Mouse (Mus musculus): ENCODE results near the gene Zscan20.

Zscan20 gene

DNA sequence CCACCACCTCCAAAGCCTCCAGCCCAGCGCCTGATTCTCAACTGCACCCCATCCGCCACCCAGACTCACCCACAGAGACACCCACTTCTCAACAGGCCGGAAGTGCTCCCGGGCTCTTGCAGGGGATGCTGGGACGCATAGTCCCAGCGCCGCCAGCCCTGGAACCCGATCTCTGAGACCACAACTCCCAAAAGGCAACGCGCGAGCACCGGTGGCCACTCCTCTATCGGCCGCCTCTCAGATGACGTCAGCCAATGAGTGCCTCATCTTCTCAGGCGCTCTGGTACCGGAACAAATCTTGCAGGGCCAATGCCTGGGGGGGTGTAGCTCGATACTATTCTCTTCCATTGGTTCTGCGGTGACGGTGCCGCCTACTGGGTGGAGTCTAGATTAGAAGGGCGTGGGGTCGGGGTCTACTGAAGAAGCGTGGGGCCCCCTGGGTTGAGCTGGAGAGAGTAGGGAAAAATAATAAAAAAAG is at the start of gene Zscan20:
Zscan20 (minus strand) TSS at position 174 of the 478 bp plus-strand sequence.
- DNase-seq (ENCODE audit: low read depth, low spot score), result peak; percentile 89

DNA sequence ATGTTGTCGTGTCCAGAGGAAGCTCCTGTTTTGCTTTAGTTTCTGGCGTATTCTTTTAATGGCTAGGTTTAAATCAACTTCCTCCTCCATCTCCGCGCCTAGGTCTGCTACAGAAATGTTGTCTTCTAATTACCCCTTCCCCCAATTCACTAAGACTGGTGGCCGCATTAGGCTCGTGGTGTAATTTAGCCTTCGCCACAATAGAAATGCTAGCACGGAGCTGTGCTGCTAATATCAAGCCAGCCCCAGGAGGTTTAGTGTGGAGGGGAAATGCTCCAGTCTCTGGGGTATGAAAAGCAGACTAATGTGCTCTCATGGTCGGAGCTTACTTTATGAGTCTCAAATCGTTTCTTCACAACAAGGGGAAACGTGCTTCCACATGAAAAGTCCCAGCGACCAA is 45.5 kb upstream of the Zscan20 start:
- DNase-seq (ENCODE audit: low read depth, low spot score), result no peak

DNA sequence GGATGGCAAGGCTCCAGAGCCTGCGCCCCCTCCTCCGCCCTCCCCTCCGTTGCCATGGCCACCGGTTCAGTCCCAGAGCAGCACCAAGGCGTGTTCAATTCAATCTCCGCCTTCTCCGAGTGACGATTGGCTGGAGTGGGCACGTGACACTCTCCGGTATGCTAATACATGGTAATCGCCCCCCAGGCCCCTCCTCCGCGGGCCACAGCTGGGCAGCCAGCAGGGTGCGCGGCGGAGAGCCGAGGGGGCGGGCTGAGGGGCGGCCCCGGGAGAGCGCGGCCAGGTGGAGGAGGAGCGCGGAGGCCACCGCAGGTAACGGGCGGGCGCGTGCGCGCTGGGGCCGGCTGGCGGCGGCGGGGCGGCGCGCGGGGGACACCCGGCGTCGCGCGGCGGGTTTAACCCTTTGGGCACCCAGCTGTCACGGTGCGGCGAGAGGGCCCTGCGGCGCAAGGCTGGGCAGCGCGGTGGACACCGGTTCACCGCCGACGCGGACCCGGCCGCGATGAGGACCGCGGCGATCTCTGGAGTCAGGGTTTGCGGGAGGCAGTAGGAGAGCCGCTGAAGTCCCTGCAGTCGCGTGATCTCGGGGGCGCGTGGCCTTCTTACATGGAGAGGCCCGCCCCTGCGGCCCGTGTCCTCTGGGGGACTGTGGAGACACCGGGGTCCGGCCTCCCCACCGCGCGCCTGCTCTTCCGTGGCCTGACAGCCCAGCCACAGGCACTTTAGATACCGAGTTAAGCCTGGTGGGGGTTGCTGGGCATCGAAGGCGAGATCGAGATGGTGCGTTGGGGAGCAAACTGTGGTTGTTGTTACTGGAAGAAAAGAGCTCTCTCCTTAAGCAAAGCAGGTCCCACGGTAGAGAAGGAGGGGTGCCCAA is 44.8 kb upstream of the Zscan20 start, which contains the start of gene Phc2:
Phc2 (plus strand) TSS at position 198 of the 877 bp plus-strand sequence.
- peak; percentile 84 for DNase-seq (ENCODE audit: low read depth, low spot score)

DNA sequence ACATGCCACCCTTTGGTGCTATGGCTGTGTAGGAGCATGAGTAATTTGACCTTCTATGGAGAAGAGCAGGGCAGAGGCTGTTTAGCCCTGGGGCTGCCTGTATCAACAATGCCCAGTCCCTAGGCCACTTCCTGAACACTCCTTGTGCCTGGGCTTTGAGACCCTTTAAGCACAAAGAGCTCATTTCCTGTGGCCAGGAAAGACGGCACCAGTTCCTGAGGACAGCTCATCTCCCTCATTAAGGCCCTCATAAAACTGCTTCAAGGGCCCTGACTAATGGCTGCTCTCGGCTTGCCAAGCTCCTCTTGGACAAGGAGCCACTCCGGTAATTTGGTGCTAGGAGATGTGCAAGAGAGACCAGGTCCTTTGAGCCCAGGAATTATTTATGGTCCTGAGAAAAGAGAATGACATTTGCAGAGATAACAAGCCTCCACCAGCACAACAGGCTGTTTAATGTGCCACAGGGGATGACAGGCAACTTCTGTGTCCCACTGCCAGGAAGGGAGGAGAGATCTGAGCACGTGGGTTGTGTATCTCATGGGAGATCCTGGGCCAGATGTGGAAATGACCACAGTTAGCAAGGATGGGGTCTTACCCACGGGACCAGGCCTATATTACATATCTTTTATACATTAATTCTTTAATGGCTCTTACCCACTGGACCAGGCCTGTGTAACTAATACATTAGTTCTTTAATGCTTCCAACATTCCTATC is 42.8 kb upstream of the Zscan20 start:
- no peak for DNase-seq (ENCODE audit: low read depth, low spot score)

DNA sequence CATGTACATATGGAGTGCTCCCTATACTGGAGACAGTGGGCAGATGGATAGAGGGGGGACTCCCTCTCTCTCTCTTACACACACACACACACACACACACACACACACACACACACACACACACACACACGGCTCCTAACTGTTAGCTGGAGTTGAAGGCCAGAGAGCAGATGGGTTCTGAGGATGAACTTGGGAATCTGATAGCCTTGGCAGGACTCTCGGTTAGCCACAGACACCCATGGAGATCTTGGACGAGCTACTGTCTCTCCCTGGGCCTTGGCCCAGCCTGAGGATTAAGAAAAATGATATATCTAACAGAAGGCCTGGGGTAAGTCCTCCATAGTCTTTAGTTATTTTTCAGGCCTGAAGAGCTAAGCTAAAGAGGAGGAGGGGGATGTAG is 41.6 kb upstream of the Zscan20 start:
- no peak for DNase-seq (ENCODE audit: low read depth, low spot score)

DNA sequence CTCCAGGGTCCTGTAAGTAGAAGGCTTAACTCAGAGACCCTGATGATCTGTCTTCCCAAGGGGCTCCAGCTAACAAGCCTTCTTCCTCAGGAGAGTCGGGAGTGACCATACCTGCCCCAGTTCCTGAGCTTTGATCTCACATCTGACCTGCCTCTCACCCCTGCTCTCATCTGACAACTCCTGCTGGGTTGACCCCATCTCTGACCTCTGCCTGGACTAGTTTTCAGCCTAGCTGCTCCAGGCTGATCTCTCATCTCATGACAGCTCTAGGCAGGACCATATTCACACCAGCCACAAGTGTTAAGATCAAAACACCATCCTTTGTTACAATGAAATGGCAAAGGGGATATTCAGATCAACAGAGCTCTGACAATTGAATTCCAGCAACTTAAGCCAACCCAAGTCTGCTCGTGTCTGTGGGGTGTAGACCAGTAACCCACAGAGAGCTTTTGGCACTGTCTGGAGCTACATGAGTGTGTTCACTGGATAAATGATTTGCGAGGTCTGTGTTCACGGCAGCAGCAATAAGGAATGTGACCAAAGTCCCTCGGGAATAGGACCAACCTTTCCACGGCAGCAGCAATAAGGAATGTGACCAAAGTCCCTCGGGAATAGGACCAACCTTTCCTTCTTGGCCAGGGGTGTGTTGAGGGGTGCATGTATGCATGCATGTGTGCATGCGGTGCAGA is 38.8 kb upstream of the Zscan20 start:
- no peak for DNase-seq (ENCODE audit: low read depth, low spot score)

DNA sequence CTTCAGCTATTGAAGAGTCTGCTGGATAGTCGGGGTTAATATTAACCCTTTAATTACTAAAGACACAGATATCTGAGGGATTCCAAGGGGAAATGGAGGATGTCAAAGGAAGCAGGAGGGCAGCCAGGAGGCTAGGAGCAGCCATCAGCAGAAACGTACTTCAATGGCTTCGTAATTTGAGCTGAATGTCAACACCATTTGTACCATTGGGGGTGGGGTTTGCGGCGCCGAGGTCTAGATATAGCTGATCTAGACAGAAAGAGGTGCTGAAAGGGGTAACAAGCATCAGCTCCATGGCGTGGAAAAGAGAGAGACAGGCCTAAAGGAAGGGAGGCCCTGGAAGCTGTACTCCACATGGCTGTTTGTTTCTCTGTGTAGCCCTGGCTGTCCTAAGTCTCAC is 36.9 kb upstream of the Zscan20 start:
- DNase-seq (ENCODE audit: low read depth, low spot score), result no peak

DNA sequence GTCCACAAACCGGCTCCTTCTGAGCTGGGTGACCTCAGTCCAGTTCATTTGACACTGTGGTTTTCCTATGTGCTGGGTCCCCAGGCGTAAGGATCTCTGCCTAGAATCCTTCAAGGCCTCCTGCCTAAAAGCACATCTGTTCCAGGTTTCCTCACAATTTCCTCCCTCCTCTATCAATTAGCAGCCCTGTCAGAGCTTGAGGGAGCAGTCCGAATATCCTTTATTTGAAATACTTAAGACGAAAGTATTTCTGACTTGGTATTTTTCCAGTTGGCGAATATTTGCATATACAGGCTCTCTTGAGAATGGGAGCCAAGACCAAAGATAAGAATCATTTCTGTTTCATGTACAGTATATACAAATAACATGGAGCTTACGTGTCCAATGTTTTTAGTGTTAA is 36.0 kb upstream of the Zscan20 start:
- DNase-seq (ENCODE audit: low read depth, low spot score), result no peak

DNA sequence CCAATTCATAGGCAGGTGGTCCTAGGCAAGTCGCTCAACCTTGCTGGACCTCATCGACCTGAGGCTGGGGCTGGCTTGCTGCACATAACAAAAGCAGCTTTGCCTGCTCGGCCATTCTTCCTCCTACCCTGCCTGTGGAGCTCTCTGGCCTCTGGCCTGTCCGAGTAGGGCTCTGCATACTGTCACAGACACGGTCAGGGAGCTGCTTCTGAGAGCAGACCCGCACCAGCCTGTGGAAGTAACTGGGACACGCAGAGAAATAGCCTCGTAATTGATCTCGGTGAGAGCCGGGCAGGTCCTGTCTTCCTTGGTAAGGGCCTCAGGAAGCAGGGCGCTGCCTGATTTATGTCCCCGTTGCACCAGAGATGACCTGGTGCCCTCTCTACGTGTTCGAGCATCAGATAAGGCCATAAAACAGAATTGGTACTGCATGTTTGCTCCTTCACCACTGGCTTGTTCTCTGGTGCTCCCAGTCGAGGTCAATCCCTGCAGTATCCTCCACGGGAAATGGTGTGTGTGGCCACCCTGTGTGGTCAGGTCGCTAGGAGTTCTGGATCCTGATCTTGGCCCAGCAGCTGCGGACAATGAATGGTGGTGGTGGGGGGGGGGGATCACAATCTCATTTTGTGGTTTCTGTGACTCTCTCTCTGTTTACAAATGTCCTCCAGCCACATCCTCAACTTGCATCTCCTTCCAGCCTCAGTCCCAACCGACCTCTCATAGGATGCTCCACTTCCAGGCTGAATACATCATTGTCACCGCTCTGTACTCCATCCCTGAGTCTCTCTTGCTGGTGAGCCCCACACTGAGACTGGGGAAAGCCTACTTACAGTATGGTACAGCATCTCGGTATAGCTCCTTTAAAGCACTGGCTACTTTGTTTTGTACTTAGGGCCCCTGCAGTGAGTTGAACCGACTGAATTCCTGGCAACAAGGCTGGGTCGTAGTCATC is 32.1 kb upstream of the Zscan20 start:
- DNase-seq (ENCODE audit: low read depth, low spot score), result no peak

DNA sequence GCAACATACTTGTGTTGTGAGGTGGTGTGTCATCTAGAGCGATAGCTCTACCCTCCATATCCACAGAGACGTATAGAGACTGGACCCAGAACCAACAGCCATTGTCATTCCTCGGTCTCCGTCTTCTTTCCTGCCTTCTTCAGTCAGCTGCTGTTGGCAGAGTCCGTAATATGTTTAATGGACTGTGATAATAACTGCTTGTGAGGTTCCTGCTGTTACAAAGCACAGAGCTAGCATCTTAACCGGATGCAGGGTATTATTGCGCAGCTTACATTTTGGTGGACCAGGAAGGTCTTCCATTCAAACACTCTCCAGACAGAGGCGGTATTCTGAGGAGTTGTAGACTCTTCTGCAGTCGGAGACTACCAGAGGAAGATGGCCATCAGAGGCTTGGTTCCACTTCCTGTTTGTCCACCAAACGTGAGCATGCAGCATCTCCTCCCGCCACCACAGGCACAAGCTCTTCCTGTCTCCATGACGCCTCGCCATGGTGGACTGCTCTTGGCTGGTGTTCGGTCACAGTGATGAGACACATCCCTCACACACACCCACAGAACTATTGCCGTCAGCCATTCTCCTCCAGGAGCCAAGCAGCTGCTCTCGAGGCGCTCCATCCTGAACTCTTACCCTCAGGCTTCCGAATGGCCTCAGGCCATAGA is 28.5 kb upstream of the Zscan20 start:
- no peak for DNase-seq (ENCODE audit: low read depth, low spot score)

DNA sequence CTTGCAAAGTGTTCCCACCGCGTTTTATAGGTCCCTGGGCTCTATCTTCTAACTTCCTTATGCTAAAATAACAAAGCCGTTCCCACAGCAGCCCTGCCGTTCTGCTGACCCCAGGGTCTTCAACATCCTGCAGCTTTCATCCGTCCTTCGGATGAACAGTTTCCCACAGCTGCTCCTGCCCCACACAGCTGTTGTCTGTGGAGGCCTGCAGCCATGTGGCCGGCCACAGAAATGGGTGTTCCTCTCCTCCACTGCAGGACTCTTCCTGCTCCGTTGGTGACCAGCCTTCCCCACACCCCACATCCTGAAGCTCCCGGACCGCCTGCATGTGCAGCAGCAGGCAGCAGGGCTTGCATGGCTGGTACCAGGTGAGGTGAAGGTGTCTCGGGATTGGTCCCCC is 27.4 kb upstream of the Zscan20 start:
- no peak for DNase-seq (ENCODE audit: low read depth, low spot score)

DNA sequence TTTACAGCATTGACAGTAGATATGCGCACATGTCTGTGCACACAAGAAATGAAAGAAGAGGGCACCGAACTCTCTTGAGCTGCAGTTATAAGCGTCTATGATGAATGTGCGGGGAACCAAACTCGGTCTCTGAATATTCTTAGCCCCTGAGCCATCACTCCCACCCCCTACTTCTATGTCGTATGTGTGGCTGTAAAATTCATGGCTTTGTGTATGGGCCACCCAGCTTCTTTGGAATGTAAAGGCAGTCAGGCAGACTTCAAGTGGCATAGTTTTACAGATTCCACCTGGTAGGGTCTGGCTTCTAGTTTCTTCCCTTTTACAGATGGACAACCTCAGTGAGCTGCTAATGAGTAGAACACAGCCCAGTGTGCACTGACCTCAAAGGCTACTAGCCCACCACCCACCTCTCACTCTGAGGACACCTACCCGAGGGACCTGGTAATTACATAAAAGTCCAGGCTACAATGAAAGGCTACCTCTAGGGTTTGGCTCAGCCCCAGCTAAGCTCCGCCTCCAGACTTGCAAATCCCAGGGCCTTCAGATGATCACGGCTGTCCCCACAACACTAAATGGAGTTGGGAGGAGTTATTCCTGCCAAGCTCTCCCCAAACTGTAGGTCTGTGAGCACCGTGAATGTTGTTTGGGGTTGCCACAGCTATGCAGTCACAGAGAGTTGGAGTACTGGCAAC is 26.1 kb upstream of the Zscan20 start:
- no peak for DNase-seq (ENCODE audit: low read depth, low spot score)

DNA sequence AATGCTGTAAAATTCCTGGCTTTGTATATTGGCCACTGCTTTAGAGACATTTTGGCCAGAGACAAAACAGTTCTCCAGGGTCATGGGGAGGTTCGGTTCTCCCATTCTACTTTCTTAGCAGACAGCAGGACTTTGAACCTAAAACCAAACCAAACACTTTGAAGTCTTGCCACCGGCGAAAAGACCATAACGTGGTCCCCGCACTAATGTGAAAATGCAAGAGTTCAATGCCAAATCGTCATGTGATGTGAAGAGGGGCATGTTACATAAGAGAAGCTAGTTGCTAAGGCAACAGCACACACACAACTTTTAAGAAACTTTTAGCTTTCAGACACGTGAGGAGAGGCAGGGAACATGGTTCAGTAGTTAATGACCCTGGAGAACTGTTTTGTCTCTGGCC is 25.6 kb upstream of the Zscan20 start:
- no peak for DNase-seq (ENCODE audit: low read depth, low spot score)

DNA sequence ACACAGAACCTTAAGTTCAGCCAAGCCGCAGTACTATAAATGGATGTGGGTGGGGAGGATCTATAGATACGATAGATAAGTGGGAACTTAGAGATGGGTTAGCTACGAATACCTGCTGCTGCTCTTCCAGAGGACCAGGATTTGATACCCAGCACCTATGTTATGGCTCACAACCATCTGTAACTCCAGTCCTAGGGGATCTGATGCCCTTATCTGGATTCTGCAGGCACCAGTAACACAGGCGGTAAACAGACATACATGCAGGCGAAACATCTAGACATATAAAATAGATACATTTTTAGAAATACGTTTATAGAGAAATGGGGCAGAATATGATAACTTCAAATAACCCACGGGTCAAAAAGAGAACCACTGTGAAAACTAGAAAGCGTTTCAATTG is 11.2 kb upstream of the Zscan20 start:
- no peak for DNase-seq (ENCODE audit: low read depth, low spot score)

DNA sequence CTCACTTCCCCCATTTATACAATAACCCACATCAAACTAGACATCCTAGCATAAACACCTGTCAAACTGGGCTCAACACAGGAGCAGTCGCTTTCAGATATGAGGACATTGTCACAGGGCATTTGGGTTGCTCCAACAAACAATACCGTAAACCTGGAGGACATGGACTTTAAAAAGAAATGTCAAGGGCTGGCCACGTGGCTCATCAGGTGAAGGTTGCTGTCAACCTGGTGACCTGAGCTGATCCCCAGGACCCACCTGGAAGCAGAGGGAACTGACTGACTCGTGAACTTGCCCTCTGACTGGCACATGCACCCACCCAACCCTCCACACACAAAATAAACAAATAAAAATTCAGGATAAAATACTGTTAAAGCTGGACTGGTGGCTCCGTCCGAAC is 10.7 kb upstream of the Zscan20 start:
- no peak for DNase-seq (ENCODE audit: low read depth, low spot score)

DNA sequence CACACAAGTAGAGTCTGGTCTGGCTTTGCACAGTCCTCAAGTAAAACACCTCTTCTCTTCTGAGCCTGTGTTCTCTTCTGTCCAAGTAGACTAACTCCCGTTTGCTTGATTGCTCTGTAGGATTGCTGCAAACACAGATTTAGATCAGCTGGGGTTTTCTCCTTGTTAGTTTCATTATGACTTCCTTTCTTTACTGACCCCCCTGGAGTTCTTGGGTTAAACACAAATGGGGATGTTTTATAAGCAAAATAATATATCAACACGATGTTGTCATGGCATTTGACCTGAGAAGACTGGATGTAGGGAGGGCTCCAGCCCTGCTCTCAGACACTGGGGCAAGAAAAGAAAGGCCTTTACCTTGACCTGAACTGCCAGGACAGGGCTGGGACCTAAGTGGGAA is 9.1 kb upstream of the Zscan20 start:
- no peak for DNase-seq (ENCODE audit: low read depth, low spot score)

DNA sequence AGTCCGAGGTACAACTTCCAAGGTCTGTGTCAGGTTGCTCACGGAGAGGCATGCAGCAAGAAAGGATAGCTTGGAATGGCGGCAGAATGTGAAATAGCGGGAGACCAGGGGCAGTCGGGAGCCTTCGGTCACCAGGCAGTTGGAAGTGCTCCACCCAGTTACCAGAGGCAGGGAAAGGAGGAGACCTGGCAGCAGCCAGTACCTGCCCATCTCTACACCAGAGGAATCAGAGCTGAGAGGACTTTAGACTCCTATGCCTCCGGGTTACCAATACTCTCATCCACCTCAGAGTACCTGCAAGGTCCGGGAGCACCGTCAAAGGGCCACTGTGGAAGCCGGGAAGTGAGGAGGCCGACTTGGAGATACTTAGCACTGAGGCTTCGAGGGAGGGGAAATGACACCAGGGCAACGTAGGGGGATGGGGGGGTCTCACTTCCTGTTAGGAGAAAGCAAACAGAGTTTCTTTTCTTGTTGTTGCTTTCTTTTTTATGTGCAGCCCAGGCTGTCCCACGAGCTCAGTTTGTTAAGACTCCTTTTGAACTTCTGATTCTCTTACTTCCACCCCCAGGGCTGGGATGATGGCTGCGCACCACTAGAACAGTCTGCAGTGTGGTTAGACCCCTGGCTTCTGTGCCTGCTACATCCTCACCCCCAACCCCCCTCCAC is 8.5 kb upstream of the Zscan20 start, which contains the start of gene Tlr12:
Tlr12 (minus strand) TSS at position 374 of the 666 bp plus-strand sequence.
- DNase-seq (ENCODE audit: low read depth, low spot score), result no peak

DNA sequence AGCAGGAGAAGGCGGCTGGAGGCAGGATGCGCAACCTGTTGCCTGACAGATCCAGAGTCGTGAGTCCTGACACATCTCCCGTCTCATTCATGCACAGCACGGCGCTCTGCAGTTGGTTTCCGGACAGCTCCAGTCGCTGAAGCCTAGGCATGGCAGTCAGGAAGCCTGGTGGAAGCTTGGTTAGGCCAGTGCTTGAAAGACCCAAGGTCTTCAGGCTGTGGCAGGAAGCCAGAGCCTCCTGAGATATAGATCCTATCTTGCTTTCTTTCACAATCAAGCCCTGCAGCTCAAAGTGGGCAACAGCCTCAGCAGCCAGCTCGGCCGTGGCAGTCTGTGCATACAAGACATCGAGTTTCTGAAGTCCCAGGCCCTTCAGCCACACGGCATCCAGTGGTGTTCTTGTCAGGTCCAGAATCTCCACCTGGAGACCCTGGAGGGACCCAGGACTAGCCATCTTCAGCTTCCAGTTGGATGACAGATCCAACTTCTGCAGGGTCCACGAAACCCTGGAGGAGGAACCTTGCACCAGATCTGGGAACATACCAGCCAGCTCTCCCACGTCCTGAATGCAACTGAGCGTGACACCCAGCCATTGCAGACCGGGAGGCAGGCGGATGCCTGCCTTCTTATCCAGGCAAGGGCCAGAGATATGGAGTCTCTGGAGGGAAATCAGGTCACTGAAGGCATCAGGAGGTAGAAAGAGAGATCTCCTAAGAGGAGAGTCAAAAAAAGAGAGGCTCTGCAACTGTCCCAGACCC is 7.6 kb upstream of the Zscan20 start:
- no peak for DNase-seq (ENCODE audit: low read depth, low spot score)

DNA sequence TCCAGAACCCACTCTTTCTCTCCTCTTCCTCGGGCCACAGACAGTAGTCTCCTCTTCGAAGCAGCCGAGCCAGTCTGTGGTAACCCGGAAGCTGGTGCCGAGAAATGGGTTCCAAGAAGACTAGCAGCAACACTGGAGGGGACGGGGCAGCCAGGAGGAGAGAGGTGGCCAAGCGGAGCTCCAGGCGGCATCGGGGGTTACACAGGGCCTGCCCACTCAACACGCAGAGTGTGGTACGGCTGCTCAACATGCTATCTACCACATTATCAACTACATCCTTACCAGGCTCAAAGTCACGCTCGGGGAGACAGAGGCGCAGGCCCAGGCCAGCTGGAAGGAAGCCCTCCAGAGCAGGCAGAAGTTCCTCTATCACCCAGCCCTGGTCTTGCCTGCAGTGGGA is 5.9 kb upstream of the Zscan20 start:
- no peak for DNase-seq (ENCODE audit: low read depth, low spot score)

Measured in retina, adult 2 months (tissue).